8 mouse cellular contexts compared by ENCODE assay signal in the genomic region with DNA sequence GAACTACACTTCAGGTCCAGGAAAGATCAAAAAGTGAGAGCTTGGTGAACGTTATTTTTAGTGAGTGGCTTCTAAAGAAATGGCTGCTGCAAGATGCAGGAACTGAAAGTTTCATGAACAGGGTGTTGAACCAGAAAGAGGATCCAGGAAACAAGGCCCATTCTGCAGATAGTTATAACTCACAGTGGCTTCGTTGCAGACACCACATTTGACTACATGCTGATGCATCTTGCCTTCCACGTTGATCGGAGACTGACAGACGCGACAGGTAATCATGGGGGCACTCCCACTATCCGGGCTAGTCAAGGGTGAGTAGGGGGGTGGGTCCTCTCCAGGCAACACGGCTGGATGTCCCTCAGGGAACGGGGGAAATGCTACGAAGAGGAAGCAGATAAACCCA. TPM values are rescaled to one million over a fixed set of nuclear protein-coding genes. Genes with fewer than 3 reads are reported as not detected.
DNase-seq lines count a peak whose midpoint lies in the region; ATAC-seq and TF ChIP-seq lines count a peak whose summit lies in the region.

No protein-coding gene starts in this region.

- peak overlapping the region; percentile 90 for H3K27ac ChIP-seq in CH12.LX (ENCODE audit: insufficient read depth, low read depth)
- peak overlapping the region; percentile 96 for H3K27ac ChIP-seq in liver, embryonic 16.5 days (ENCODE audit: low read length)
- peak overlapping the region; percentile 95 for H3K27ac ChIP-seq in stomach, embryonic 15.5 days

- H3K4me2 ChIP-seq in CH12.LX (ENCODE audit: insufficient read depth, low read depth, poor library complexity, severe bottlenecking): peak overlapping the region; percentile 64
- H3K4me2 ChIP-seq in liver, embryonic 16.5 days (ENCODE audit: low read depth, low read length): peak overlapping the region; percentile 85
- H3K4me2 ChIP-seq in stomach, embryonic 15.5 days: peak overlapping the region; percentile 84

- peaks cover 35 to 55% of the 10 kb centered on the region in 2 experiments for H3K36me3 ChIP-seq in CH12.LX (replicated peaks in 1 of 2; ENCODE audit: control insufficient read depth in 1 of 2, insufficient read depth in 1 of 2, low read length in 1 of 2)
- peaks cover 32% of the 10 kb centered on the region for H3K36me3 ChIP-seq in liver, embryonic 16.5 days (ENCODE audit: control insufficient read depth, insufficient read depth)
- peaks cover 16% of the 10 kb centered on the region for H3K36me3 ChIP-seq in stomach, embryonic 15.5 days

- TF ChIP-seq RAD21 in CH12.LX (IDR thresholded peaks at IDR 0.05; ENCODE audit: low read depth, low read length): no peak

- peak; percentile 92 for TF ChIP-seq EP300 in CH12.LX (IDR thresholded peaks at IDR 0.05; ENCODE audit: low read length)

- no peak for TF ChIP-seq POLR2A in CH12.LX (IDR thresholded peaks at IDR 0.05; ENCODE audit: low read depth, low read length)

- H3K27me3 ChIP-seq in CH12.LX (replicated peaks): no peaks in the 10 kb centered on the region
- H3K27me3 ChIP-seq in liver, embryonic 16.5 days (ENCODE audit: control insufficient read depth, insufficient read depth, low read depth, low read length): no peaks in the 10 kb centered on the region
- no peaks in the 10 kb centered on the region for H3K27me3 ChIP-seq in stomach, embryonic 15.5 days (replicated peaks)

- H3K9me3 ChIP-seq in CH12.LX (replicated peaks; ENCODE audit: low read length): no peaks in the 10 kb centered on the region
- H3K9me3 ChIP-seq in liver, embryonic 16.5 days (replicated peaks; ENCODE audit: control insufficient read depth, low read length): no peaks in the 10 kb centered on the region
- no peaks in the 10 kb centered on the region for H3K9me3 ChIP-seq in stomach, embryonic 15.5 days

- H3K4me1 ChIP-seq in CH12.LX (ENCODE audit: control insufficient read depth in 1 of 2, insufficient read depth in 2 of 2): peaks cover 0 to 51% of the 10 kb centered on the region in 2 experiments; a peak in 2 of 4 replicates
- H3K4me1 ChIP-seq in liver, embryonic 16.5 days (ENCODE audit: control insufficient read depth, low read depth, low read length): peaks cover 34% of the 10 kb centered on the region
- peaks cover 10% of the 10 kb centered on the region; the same call in 1 of the 2 replicates for H3K4me1 ChIP-seq in stomach, embryonic 15.5 days

- no peak for TF ChIP-seq CTCF in CH12.LX (conservative IDR thresholded peaks at IDR 0.05 in 1 of 2, IDR thresholded peaks at IDR 0.05 in 1 of 2; ENCODE audit: low read depth in 2 of 2, low read length in 2 of 2)

- WGBS in liver, embryonic 16.5 days (ENCODE audit: insufficient replicate concordance): 9% methylated on average over 10 of the region's 10 CpGs
- WGBS in stomach, embryonic 15.5 days: 11% methylated on average over 10 of the region's 10 CpGs

- peak overlapping the region; percentile 86 to 94 (median 90) for H3K4me3 ChIP-seq in CH12.LX (replicated peaks in 1 of 3; ENCODE audit: low read depth in 2 of 3, low read length in 2 of 3, poor library complexity in 1 of 3)
- H3K4me3 ChIP-seq in liver, embryonic 16.5 days (ENCODE audit: low read depth, low read length): peak overlapping the region; percentile 95
- H3K4me3 ChIP-seq in stomach, embryonic 15.5 days (replicated peaks): peak overlapping the region; percentile 99

- peak; percentile 18 for DNase-seq in frontal cortex, postnatal 14 days (ENCODE audit: low spot score in 2 of 2)
- DNase-seq in frontal cortex, postnatal 25 days (ENCODE audit: low spot score in 2 of 2): no peak
- DNase-seq in CH12.LX (ENCODE audit: extremely low read depth): peak; percentile 76
- DNase-seq in retina, embryonic 14.5 days (ENCODE audit: low spot score): no peak
- no peak for DNase-seq in gastrocnemius, adult 18-20 months (ENCODE audit: low spot score)

- dilution Hi-C loops in CH12.LX (cut with MboI; ENCODE audit: extremely low pct_ligation_motif_present, extremely low pct_unique_long_range_greater_than_20kb, low sequenced_read_pairs): no loop called here

- peaks cover 19% of the 10 kb centered on the region for H3K79me2 ChIP-seq in CH12.LX (replicated peaks; ENCODE audit: control insufficient read depth, extremely low read depth, insufficient read depth, poor library complexity, severe bottlenecking)

- ATAC-seq in granulocyte monocyte progenitor cell, adult 5-6 weeks (replicated peaks; ENCODE audit: poor library complexity, severe bottlenecking): peak; percentile 25
- ATAC-seq in liver, embryonic 16.5 days (ENCODE audit: low read depth): no peak
- no peak for ATAC-seq in stomach, embryonic 15.5 days (ENCODE audit: insufficient read depth, low FRiP score, low read depth)

- H3K9ac ChIP-seq in CH12.LX (ENCODE audit: insufficient read depth, low read depth): peak overlapping the region; percentile 90
- H3K9ac ChIP-seq in liver, embryonic 16.5 days (ENCODE audit: low read depth, low read length): peak overlapping the region; percentile 97
- peak overlapping the region; percentile 95 for H3K9ac ChIP-seq in stomach, embryonic 15.5 days

- in situ Hi-C loops in CH12.LX (cut with MboI; ENCODE audit: low pct_ligation_motif_present, low pct_unique_long_range_greater_than_20kb, low sequenced_read_pairs): loop anchor here (5.0 to 10.0 kb wide), 2 partner anchors 123 to 135 kb away; a partner anchor contains a TSS

TF ChIP-seq in CH12.LX, 34 proteins besides CTCF, POLR2A, EP300 and RAD21 (continues in another document):
- TF ChIP-seq ZKSCAN1 (IDR thresholded peaks at IDR 0.05; ENCODE audit: borderline replicate concordance, low read depth, low read length): no peak
- TF ChIP-seq E2F4 (IDR thresholded peaks at IDR 0.05; ENCODE audit: insufficient replicate concordance, low read depth, low read length): no peak
- TF ChIP-seq TBP (conservative IDR thresholded peaks at IDR 0.05; ENCODE audit: low read depth, low read length): 0 out of 2 replicates have a peak, but pooled peaks have one; percentile 32
- TF ChIP-seq SMC3 (IDR thresholded peaks at IDR 0.05; ENCODE audit: low read depth, low read length): no peak
- peak; percentile 24; the same call in 1 of the 2 replicates for TF ChIP-seq NELFE (IDR thresholded peaks at IDR 0.05; ENCODE audit: low read depth, low read length)
- 0 out of 2 replicates have a peak, but pooled peaks have one; percentile 29 for TF ChIP-seq MAFK (IDR thresholded peaks at IDR 0.05; ENCODE audit: insufficient replicate concordance, low read length)
- TF ChIP-seq MXI1 (IDR thresholded peaks at IDR 0.05; ENCODE audit: low read depth, low read length): peak; percentile 64; the same call in 1 of the 2 replicates
- peak; percentile 54 for TF ChIP-seq MAX (IDR thresholded peaks at IDR 0.05; ENCODE audit: low read length)

RNA-seq across cellular contexts. Expression of a gene that starts 0.7 kb away (rescaled TPM):
- total RNA-seq in CH12.LX (2012; rRNA removed): 18.1 and 21.2 TPM in 2 replicates
- 28.1 and 29.2 TPM in 2 replicates for total RNA-seq in CH12.LX (2014; rRNA removed)
- polyA plus RNA-seq in CH12.LX (2012; ENCODE audit: insufficient read length, low read depth): 31.1 and 35.5 TPM in 2 replicates
- 48.4 and 72.7 TPM in 2 replicates for total RNA-seq in granulocyte monocyte progenitor cell, adult 5-6 weeks (2014; fragmentation: Nextera tagmentation)
- total RNA-seq in granulocyte monocyte progenitor cell, adult 5-6 weeks (2017): 20.9 and 25.0 TPM in 2 replicates
- 22.8 and 24.9 TPM in 2 replicates for polyA plus RNA-seq in liver, embryonic 16.5 days (2015; fragmentation: Nextera tagmentation; extraction: Ambion mirVana)
- 50.9 and 51.8 TPM in 2 replicates for polyA plus RNA-seq in stomach, embryonic 15.5 days (2015; fragmentation: Nextera tagmentation; extraction: Ambion mirVana)
- total RNA-seq in gastrocnemius, adult 18-20 months (2021): 10 to 100 TPM; 16.1 to 16.7 TPM

RNA-seq across cellular contexts. Expression of a gene that starts 0.9 kb away (rescaled TPM):
- total RNA-seq in CH12.LX (2012; rRNA removed) (99.3 and 113 TPM in 2 replicates), CH12.LX (2014; rRNA removed) (118 and 128 TPM in 2 replicates)
- polyA plus RNA-seq in CH12.LX (2012; ENCODE audit: insufficient read length, low read depth): 65.9 and 80.0 TPM in 2 replicates
- total RNA-seq in granulocyte monocyte progenitor cell, adult 5-6 weeks (2014; fragmentation: Nextera tagmentation): 179 and 257 TPM in 2 replicates
- 252 and 259 TPM in 2 replicates for total RNA-seq in granulocyte monocyte progenitor cell, adult 5-6 weeks (2017)
- 75.2 and 83.1 TPM in 2 replicates for polyA plus RNA-seq in liver, embryonic 16.5 days (2015; fragmentation: Nextera tagmentation; extraction: Ambion mirVana)
- 73.9 and 75.7 TPM in 2 replicates for polyA plus RNA-seq in stomach, embryonic 15.5 days (2015; fragmentation: Nextera tagmentation; extraction: Ambion mirVana)
- total RNA-seq in gastrocnemius, adult 18-20 months (2021): 1 to 10 TPM; 3.3 to 4.5 TPM

RNA-seq across cellular contexts. Expression of a gene that starts 5.2 kb away (rescaled TPM):
- total RNA-seq in CH12.LX (2012; rRNA removed): 178 and 250 TPM in 2 replicates
- 417 and 427 TPM in 2 replicates for total RNA-seq in CH12.LX (2014; rRNA removed)
- polyA plus RNA-seq in CH12.LX (2012; ENCODE audit: insufficient read length, low read depth): 353 and 354 TPM in 2 replicates
- 214 and 260 TPM in 2 replicates for total RNA-seq in granulocyte monocyte progenitor cell, adult 5-6 weeks (2014; fragmentation: Nextera tagmentation)
- 202 and 229 TPM in 2 replicates for total RNA-seq in granulocyte monocyte progenitor cell, adult 5-6 weeks (2017)
- polyA plus RNA-seq in liver, embryonic 16.5 days (2015; fragmentation: Nextera tagmentation; extraction: Ambion mirVana): 61.8 and 61.9 TPM in 2 replicates
- polyA plus RNA-seq in stomach, embryonic 15.5 days (2015; fragmentation: Nextera tagmentation; extraction: Ambion mirVana): 179 and 204 TPM in 2 replicates
- 10 to 100 TPM; 29.1 to 29.2 TPM for total RNA-seq in gastrocnemius, adult 18-20 months (2021)

RNA-seq across cellular contexts. Expression of a gene that starts 5.3 kb away (rescaled TPM):
- 39.1 and 41.7 TPM in 2 replicates for total RNA-seq in CH12.LX (2012; rRNA removed)
- total RNA-seq in CH12.LX (2014; rRNA removed): 88.7 and 90.4 TPM in 2 replicates
- polyA plus RNA-seq in CH12.LX (2012; ENCODE audit: insufficient read length, low read depth): 48.4 and 57.6 TPM in 2 replicates
- 77.5 and 111 TPM in 2 replicates for total RNA-seq in granulocyte monocyte progenitor cell, adult 5-6 weeks (2014; fragmentation: Nextera tagmentation)
- total RNA-seq in granulocyte monocyte progenitor cell, adult 5-6 weeks (2017): 110 and 118 TPM in 2 replicates
- 53.3 and 54.4 TPM in 2 replicates for polyA plus RNA-seq in liver, embryonic 16.5 days (2015; fragmentation: Nextera tagmentation; extraction: Ambion mirVana)
- 132 and 145 TPM in 2 replicates for polyA plus RNA-seq in stomach, embryonic 15.5 days (2015; fragmentation: Nextera tagmentation; extraction: Ambion mirVana)
- 10 to 100 TPM; 45.9 to 47.5 TPM for total RNA-seq in gastrocnemius, adult 18-20 months (2021)

RNA-seq across cellular contexts. Expression of a gene that starts 14.4 kb away (rescaled TPM):
- total RNA-seq in CH12.LX (2012; rRNA removed) (not detected in 2 replicates), CH12.LX (2014; rRNA removed) (108 and 120 TPM in 2 replicates)
- polyA plus RNA-seq in CH12.LX (2012; ENCODE audit: insufficient read length, low read depth): 50.6 and 100 TPM in 2 replicates
- total RNA-seq in granulocyte monocyte progenitor cell, adult 5-6 weeks (2014; fragmentation: Nextera tagmentation): not detected in 2 replicates
- total RNA-seq in granulocyte monocyte progenitor cell, adult 5-6 weeks (2017): 68.4 TPM in 1 of 2 replicates, not detected in the other
- not detected in 2 replicates for polyA plus RNA-seq in liver, embryonic 16.5 days (2015; fragmentation: Nextera tagmentation; extraction: Ambion mirVana)
- polyA plus RNA-seq in stomach, embryonic 15.5 days (2015; fragmentation: Nextera tagmentation; extraction: Ambion mirVana): not detected in 2 replicates
- 1 to 10 TPM; 2.2 to 6.2 TPM for total RNA-seq in gastrocnemius, adult 18-20 months (2021)

Comparison
In these comparisons a context has a peak if more than half of its experiments do, and no peak if none do; other contexts are left out.
1. DNase-seq: peak in frontal cortex, postnatal 14 days (2 of 2) and CH12.LX (single experiment); none in frontal cortex, postnatal 25 days (0 of 2), retina, embryonic 14.5 days (single experiment) and gastrocnemius, adult 18-20 months (single experiment).
2. RNA of a gene that starts 0.9 kb away (total RNA-seq): 179 to 259 TPM in granulocyte monocyte progenitor cell, adult 5-6 weeks and 99.3 to 128 TPM in CH12.LX; 3.3 to 4.5 TPM in gastrocnemius, adult 18-20 months; every median in the first group is over 10 times any median in the second.
3. RNA of a gene that starts 5.2 kb away (total RNA-seq): 178 to 427 TPM in CH12.LX and 202 to 260 TPM in granulocyte monocyte progenitor cell, adult 5-6 weeks; 29.1 to 29.2 TPM in gastrocnemius, adult 18-20 months; every median in the first group is over 4 times any median in the second.
4. Peak in every context shown above with its lines, with median percentiles within 50 percentile points of each other: H3K27ac ChIP-seq, H3K4me2 ChIP-seq, H3K4me3 ChIP-seq and H3K9ac ChIP-seq.